Mouse (Mus musculus): ENCODE results near the gene Tbrg1.

Gene Tbrg1

DNA sequence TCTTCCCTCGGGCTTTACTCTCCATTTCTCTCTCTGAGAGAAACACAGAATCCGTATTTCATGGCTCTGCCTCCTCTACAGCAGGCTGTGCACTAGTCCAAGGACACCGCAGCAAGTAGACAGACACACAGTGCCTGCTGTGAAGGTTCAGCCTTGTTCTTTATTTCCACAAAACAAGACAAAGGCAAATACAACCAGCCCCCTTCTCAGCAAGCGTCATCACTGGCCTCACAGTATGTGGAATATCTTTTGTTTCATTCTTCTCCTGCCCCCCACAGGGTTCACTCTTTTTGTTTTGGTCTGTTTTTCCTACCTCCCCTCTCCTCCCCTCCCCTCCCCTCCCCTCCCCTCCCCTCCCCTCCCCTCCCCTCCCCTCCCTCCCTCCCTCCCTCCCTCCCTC lies 28.5 kb downstream of the Tbrg1 start:
- DNase-seq, result no peak

DNA sequence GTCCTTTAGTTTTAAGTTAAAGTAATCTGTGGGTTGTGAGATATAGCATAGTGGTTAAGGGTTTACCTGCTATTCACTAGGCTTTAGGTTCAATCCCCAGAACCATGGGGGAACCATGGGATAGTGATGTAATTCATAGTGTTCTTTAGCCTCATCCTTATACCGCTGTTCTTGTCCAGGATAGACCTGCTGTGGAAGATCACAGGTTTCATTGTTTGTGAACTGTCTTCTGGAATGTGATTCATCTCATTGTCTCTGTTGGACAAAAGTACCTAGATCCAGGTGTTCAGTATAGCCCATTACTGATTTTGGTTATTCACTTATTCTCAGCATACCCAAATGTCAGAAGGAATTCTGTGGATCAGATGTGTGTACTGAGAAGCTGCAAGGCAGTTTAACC lies 29.8 kb downstream of the Tbrg1 start:
- no peak for DNase-seq

GRCm38 (mm10) chr9:37626103-37626567 lies 31.0 kb downstream of the Tbrg1 start:
- peak; percentile 9 to 28 for DNase-seq

DNA sequence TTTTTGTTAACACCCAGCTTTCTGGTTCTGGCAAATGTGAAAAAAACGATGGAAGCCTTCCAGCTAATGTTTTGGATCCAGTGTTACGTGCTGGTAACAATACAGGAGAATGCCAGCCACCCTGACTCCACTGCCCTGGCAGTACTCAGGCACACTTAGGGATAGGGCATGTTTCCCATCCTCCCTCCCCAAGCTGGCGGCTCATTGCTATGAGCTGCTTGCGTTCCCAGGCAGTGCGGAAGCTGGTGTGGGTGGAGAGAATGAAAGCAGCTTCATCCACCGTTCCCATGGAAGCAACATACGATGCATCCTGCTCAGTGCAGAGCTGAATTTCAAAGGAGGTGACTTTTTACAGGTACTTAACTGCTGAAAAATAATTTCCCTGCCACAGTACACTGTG lies 31.5 kb downstream of the Tbrg1 start:
- peak in 1 of 2 experiments; percentile 23 for DNase-seq

DNA sequence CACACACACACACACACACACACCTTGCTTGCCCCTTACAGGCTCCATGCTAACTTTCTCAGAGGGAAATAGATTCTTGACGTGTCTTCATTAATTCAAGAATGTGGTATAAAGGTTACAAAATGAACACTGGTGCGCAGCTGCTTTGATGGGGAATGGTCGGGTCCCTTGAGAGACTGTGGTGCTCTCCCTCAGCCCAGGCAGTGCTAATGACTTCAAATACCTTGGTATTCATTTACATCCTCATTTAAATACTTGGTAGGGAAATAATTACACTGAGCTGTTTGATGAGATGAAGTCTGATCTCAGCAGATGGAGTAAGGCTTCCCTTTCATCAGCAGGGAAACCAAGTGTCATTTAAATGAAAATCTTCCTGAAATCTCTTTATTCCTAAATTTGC lies 32.0 kb downstream of the Tbrg1 start:
- DNase-seq, result no peak

- DNase-seq, result no peak
Observed at GRCm38 (mm10) chr9:37624502-37624901, 32.6 kb downstream of the Tbrg1 start.

DNA sequence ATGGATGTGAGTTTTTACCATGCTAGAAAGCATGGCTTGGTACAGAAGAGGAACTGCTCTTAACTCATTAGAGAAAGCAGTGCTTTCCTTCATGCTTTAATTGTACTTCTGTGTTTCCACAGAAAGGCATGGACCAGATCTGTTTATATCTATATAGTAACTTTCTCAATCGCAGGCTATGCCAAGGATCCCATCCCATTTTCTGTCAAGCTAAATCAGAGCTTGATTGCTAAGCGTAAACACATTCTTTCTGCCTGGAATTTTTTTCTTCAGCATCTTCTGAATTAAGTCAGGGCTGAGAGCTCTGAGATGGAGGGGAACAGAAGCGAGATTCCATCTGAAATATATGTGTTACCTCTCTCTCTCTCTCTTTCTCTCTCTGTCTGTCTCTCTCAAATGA lies 33.1 kb downstream of the Tbrg1 start:
- no peak for DNase-seq

DNA sequence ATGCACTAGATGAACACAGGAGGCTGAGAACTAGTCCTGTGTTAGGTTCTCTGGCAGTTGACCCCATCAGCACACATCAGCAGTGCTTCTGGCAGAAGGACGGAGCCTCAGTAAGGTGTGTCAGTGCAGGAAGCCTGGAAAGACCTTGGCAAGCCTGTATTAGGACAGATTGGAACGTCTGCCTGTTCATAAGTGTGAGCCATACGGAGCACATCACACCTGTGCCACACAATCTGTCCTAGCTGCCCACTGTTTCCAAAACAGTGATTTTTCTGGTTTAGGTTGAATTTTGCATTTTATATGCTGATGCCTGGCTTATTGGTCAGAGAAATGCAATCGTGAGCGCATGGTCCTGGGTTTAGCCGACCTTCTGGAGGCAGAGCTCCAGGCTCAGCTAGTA lies 35.8 kb downstream of the Tbrg1 start:
- DNase-seq, result no peak

GRCm38 (mm10) chr9:37616770-37617169 lies 40.3 kb downstream of the Tbrg1 start:
- DNase-seq, result peak in 1 of 2 experiments; percentile 35

- DNase-seq, result no peak
Observed at GRCm38 (mm10) chr9:37615220-37615619, 41.9 kb downstream of the Tbrg1 start.

DNA sequence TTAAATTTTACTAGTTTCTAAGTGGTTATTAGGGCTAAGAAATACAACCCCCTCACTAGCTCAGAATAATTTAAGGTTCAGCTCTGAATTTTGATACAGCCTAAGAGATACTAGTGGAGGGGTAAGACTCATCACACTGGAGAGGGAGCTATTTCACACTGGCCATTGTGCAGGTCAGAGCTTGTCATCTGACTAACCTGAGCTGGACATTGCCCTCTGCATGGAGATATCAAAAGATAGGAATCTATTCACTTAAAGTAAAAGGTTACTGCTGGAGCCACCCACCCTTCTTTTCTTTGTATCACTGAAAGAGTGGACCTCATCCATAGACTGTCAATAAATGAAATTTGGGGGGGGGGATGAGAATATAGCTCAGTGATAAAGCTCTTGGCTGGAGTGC lies 42.8 kb downstream of the Tbrg1 start:
- DNase-seq, result no peak

GRCm38 (mm10) chr9:37613911-37614280 lies 43.2 kb downstream of the Tbrg1 start:
- no peak for DNase-seq

GRCm38 (mm10) chr9:37613182-37613910 lies 43.8 kb downstream of the Tbrg1 start, which contains the start of gene Spa17:
TSS of gene Spa17 (minus strand) at chr9:37613722.
- DNase-seq, result peak; percentile 92 to 93

- no peak for DNase-seq
Observed at GRCm38 (mm10) chr9:37609558-37609957, 47.6 kb downstream of the Tbrg1 start.

- no peak for DNase-seq
Observed at GRCm38 (mm10) chr9:37605089-37605488, 52.0 kb downstream of the Tbrg1 start.

GRCm38 (mm10) chr9:37600538-37601205 lies 56.4 kb downstream of the Tbrg1 start:
- no peak for DNase-seq

Data from lung, postnatal 4 days (tissue).